Mouse (Mus musculus) E14TG2a.4 (cell line): ENCODE results near the gene Ndufs7.

Experiments
- H3K27me3 ChIP-seq: 2 replicates; pipeline ENCODE4 v1.6.1; 2014; ENCODE audit warnings: low read length, control low read depth; ENCODE audit not compliant: insufficient read depth
- H3K36me3 ChIP-seq: 2 replicates; pipeline ENCODE4 v1.6.1; 2014; ENCODE audit warnings: low read length, control low read depth; ENCODE audit not compliant: insufficient read depth
- H3K4me1 ChIP-seq: replicated peaks from 2 replicates; pipeline ENCODE4 v1.6.1; 2014; ENCODE audit warnings: low read depth, low read length, control low read depth
- H3K4me3 ChIP-seq: replicated peaks from 2 replicates; pipeline ENCODE4 v1.5.1; 2014; ENCODE audit warnings: mild to moderate bottlenecking, low read length
- H3K9me3 ChIP-seq: 2 replicates; pipeline ENCODE4 v1.6.1; 2014; ENCODE audit warnings: low read length, control low read depth
- CTCF ChIP-seq: conservative IDR thresholded peaks from 2 replicates; pipeline ENCODE4 v1.5.1; 2014; ENCODE audit warnings: low read length
- NANOG ChIP-seq: IDR thresholded peaks from 2 replicates; pipeline ENCODE4 v1.6.1; 2014; ENCODE audit warnings: borderline replicate concordance, low read length, mixed read lengths
- POU5F1 ChIP-seq: IDR thresholded peaks from 2 replicates; pipeline ENCODE4 v1.6.1; 2014; ENCODE audit warnings: low read length, borderline replicate concordance

The Ndufs7 gene

GRCm38 (mm10) chr10:80281304-80281703 lies 32.4 kb downstream of the Ndufs7 start:
- no peaks in the 10 kb centered on the region for H3K27me3 ChIP-seq
- H3K4me1 ChIP-seq = peaks cover 92% of the 10 kb centered on the region
- peaks cover 99% of the 10 kb centered on the region for H3K36me3 ChIP-seq
- no peak overlapping the region for H3K4me3 ChIP-seq
- H3K9me3 ChIP-seq = no peaks in the 10 kb centered on the region
- TF ChIP-seq CTCF (no peak), POU5F1 (no peak), NANOG (no peak)

- no peaks in the 10 kb centered on the region for H3K27me3 ChIP-seq
- TF ChIP-seq NANOG (no peak), CTCF (no peak), POU5F1 (no peak)
- H3K36me3 ChIP-seq = peaks cover 99% of the 10 kb centered on the region
- no peaks in the 10 kb centered on the region for H3K9me3 ChIP-seq
- peaks cover 92% of the 10 kb centered on the region for H3K4me1 ChIP-seq
- no peak overlapping the region for H3K4me3 ChIP-seq
These were observed 33.0 kb downstream of the Ndufs7 start for GRCm38 (mm10) chr10:80281921-80282371.

- TF ChIP-seq POU5F1 = no peak
- peaks cover 99% of the 10 kb centered on the region for H3K36me3 ChIP-seq
- H3K27me3 ChIP-seq = no peaks in the 10 kb centered on the region
- H3K9me3 ChIP-seq = no peaks in the 10 kb centered on the region
- H3K4me3 ChIP-seq = no peak overlapping the region
- peaks cover 92% of the 10 kb centered on the region for H3K4me1 ChIP-seq
These were observed 33.8 kb downstream of the Ndufs7 start for GRCm38 (mm10) chr10:80282481-80283441.

- H3K27me3 ChIP-seq = no peaks in the 10 kb centered on the region
- no peak for TF ChIP-seq CTCF
- TF ChIP-seq POU5F1 = no peak
- TF ChIP-seq NANOG = no peak
These were observed 36.5 kb downstream of the Ndufs7 start for GRCm38 (mm10) chr10:80285222-80286070.

GRCm38 (mm10) chr10:80288097-80288496 lies 39.2 kb downstream of the Ndufs7 start:
- H3K27me3 ChIP-seq = no peaks in the 10 kb centered on the region
- H3K4me1 ChIP-seq = peaks cover 73% of the 10 kb centered on the region
- TF ChIP-seq CTCF = no peak
- no peak for TF ChIP-seq NANOG
- no peak for TF ChIP-seq POU5F1

More at GRCm38 (mm10) chr10:80285222-80286070, 36.5 kb downstream of the Ndufs7 start:
- no peaks in the 10 kb centered on the region for H3K9me3 ChIP-seq
- peaks cover 86% of the 10 kb centered on the region for H3K36me3 ChIP-seq
- no peak overlapping the region for H3K4me3 ChIP-seq
- H3K4me1 ChIP-seq = peaks cover 85% of the 10 kb centered on the region

GRCm38 (mm10) chr10:80288657-80289056 lies 39.7 kb downstream of the Ndufs7 start:
- H3K36me3 ChIP-seq = peaks cover 65% of the 10 kb centered on the region
- H3K9me3 ChIP-seq = no peaks in the 10 kb centered on the region
- H3K4me1 ChIP-seq = peaks cover 70% of the 10 kb centered on the region
- no peaks in the 10 kb centered on the region for H3K27me3 ChIP-seq
- TF ChIP-seq POU5F1 (no peak), NANOG (no peak), CTCF (peak; percentile 26)
- no peak overlapping the region for H3K4me3 ChIP-seq

More at GRCm38 (mm10) chr10:80288097-80288496, 39.2 kb downstream of the Ndufs7 start:
- Histone ChIP-seq H3K9me3 (no peaks in the 10 kb centered on the region), H3K36me3 (peaks cover 65% of the 10 kb centered on the region), H3K4me3 (no peak overlapping the region)

- peak within 1 kb of the TSS; percentile 99 for H3K4me3 ChIP-seq
- peaks cover 7% of the 10 kb centered on the region for H3K27me3 ChIP-seq
- TF ChIP-seq POU5F1 = no peak
- TF ChIP-seq CTCF = no peak
- no peak; the same call in 1 of the 2 replicates for TF ChIP-seq NANOG
- H3K36me3 ChIP-seq = peaks cover 43% of the 10 kb centered on the region
- peaks cover 75% of the 10 kb centered on the region for H3K4me1 ChIP-seq
- H3K9me3 ChIP-seq = no peaks in the 10 kb centered on the region
These were observed 43.6 kb downstream of the Ndufs7 start, which contains the start of gene Rps15 for GRCm38 (mm10) chr10:80292251-80293146. TSS of gene Rps15 (plus strand) at chr10:80292453.
